Mouse (Mus musculus) gastrocnemius, adult 2 months (tissue): ENCODE results near the gene Nucb1. TPM values are rescaled to one million over a fixed set of nuclear protein-coding genes. Genes with fewer than 3 reads are reported as not detected.
"Not testable (repeated sequence)": the region's sequence is repeated elsewhere in the genome, so short reads cannot be mapped to it uniquely, and the experiment has no call there.

Experiments
- DNase-seq: peaks from one replicate; pipeline ENCODE4 v3.0.0; 2022
- H3K27ac ChIP-seq: fragments of 200-600 bp; 2 replicates; pipeline ENCODE4 v1.8.1; 2022; ENCODE audit warnings: mild to moderate bottlenecking
- H3K4me3 ChIP-seq: fragments of 200-600 bp; 2 replicates; pipeline ENCODE4 v1.8.1; 2022; ENCODE audit warnings: mild to moderate bottlenecking, moderate library complexity
- CTCF ChIP-seq: fragments of 200-600 bp; IDR thresholded peaks from 2 replicates; pipeline ENCODE4 v1.8.1; 2022; ENCODE audit warnings: antibody characterized with exemption, mild to moderate bottlenecking, moderate library complexity
- intact Hi-C: fragments of 180-260 bp; cut with DNase I; formaldehyde crosslinking; loops from one replicate; pipeline ENCODE4 v1.15.1; 2025
- total RNA-seq, 2 experiments: library from RNA; stranded (reverse); gene quantifications; 2 replicates each; pipeline ENCODE4 v1.2.3; 2021

The Nucb1 gene
- total RNA-seq, 2 experiments from 2014 or later: 55.1 to 61.8 TPM

DNA sequence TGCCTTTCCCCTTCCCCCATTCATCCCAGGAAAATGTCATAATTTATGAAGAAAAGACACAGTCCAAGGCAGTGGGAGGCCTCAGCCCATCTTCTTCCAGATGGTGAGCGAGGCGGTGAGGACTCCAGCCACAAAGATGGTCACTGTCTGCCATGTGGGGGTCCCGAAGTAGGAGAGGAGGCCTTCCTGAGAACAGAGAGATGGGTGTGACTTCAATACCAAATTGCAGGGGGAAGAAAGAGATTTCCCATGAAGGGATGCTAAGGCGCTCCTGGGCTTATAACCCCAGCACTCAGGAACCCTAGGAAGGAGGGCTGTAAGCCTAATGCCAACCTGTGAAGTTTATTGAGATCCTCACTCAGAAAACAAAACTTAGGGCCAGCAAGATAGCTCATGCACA is 48.4 kb downstream of the Nucb1 start:
- intact Hi-C loops: no loop called here
- no peak for DNase-seq
- H3K27ac ChIP-seq: peak overlapping the region; percentile 97
- TF ChIP-seq CTCF: no peak
- H3K4me3 ChIP-seq: peak overlapping the region; percentile 39

DNA sequence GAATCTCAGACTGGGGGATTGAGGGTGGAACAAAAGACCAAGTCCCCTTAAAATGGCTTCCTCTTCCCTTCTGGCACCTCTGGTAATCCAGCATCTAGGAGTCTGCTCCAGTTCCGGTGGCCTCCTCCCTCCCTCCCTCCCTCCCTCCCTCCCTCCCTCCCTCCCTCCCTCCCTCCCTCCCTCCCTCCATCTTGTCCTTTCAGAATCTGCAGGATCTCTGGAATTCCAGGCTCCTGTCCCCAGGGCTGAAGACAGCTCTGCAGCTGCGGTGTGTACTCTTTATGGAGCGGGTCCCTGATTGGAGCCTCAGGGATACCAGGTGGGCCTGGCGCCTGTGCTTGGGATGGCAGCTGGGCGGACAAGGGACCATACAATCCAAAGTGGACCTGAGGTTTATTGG is 48.9 kb downstream of the Nucb1 start:
- DNase-seq: peak; percentile 46
- TF ChIP-seq CTCF: no peak
- peak overlapping the region; percentile 97 for H3K27ac ChIP-seq
- intact Hi-C loops: no loop called here
- H3K4me3 ChIP-seq: peak overlapping the region; percentile 97

DNA sequence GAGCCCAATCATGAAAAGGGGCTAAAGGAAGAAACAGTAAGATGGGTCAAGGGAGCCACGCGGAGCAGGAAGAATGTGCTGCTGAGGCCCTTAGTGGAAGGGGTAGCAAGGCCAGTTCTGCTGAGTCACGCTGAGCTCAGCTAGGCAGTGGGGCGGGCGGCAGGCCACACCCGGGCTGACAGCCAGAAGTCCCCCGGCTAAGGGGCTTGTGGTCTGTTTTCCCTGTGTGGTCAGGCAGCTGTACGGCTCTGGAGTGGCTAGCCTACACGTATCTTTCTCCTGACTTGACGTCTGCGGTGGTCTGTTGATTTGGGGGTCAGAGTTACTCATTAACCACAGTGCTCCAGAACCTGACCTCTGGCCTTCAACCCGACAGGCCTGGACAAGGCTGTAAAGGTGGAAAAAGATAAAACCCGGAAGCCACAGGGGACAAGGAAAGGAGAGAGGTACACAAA is 49.3 kb downstream of the Nucb1 start:
- peak overlapping the region; percentile 97 for H3K4me3 ChIP-seq
- peak overlapping the region; percentile 97 for H3K27ac ChIP-seq
- intact Hi-C loops: no loop called here
- DNase-seq: peak; percentile 86
- no peak for TF ChIP-seq CTCF

DNA sequence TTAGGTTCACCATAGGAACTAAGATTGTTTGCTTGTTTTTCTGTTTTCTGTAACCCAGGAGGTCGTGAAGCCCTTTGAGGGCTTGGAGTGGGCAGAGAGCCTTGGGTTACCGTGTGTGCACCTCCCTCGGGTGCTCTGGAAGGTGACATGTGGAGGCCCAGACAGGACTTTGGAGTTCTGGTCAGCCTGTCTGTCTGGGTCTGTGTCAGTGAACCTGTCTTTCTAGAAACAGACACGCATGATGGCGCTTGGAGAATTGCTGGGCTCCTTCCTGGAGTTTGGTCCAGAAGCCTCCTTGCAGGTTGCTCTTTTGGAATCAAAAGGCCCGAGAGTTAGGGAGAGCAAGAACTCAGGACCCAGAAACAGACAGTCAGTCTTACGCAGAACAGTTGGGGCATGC is 49.8 kb downstream of the Nucb1 start:
- intact Hi-C loops: no loop called here
- H3K27ac ChIP-seq: peak overlapping the region; percentile 97
- H3K4me3 ChIP-seq: peak overlapping the region; percentile 97
- no peak for DNase-seq
- TF ChIP-seq CTCF: no peak

DNA sequence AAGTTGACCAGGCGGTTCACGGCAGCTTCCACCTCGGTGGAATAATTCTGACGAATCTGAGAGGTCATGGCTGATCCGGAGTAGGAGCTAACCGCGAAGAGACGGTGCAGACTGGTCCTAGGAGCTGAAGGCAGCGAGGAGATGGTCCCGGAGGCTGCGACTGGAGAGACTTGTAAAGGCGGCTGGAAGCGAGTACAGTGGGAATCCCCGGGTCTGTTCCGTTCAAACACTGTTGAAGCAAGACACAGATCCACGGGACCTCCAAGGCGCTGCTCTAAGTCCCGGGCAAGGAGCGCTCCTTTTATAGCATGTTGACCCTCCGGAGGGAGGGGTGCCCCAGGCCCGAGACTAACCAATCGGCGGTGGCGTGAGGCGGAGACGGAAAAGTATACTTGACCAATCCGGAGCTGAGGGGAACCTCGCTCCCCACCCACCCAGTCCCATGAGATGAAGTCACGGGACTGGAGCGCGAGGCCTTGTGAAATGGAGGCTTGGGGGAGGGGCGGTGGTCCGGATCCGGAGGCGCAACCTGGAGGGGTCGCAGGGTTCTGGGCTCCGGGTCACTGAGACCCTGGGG is 50.6 kb downstream of the Nucb1 start, which contains the start of gene Ftl1:
Ftl1 (minus strand) TSS at position 321 of the 577 bp plus-strand sequence.
- intact Hi-C loops: not testable (repeated sequence)
- Histone ChIP-seq H3K27ac (peak within 1 kb of the TSS; percentile 97), H3K4me3 (peak within 1 kb of the TSS; percentile 97)
- DNase-seq: peak; percentile 98

DNA sequence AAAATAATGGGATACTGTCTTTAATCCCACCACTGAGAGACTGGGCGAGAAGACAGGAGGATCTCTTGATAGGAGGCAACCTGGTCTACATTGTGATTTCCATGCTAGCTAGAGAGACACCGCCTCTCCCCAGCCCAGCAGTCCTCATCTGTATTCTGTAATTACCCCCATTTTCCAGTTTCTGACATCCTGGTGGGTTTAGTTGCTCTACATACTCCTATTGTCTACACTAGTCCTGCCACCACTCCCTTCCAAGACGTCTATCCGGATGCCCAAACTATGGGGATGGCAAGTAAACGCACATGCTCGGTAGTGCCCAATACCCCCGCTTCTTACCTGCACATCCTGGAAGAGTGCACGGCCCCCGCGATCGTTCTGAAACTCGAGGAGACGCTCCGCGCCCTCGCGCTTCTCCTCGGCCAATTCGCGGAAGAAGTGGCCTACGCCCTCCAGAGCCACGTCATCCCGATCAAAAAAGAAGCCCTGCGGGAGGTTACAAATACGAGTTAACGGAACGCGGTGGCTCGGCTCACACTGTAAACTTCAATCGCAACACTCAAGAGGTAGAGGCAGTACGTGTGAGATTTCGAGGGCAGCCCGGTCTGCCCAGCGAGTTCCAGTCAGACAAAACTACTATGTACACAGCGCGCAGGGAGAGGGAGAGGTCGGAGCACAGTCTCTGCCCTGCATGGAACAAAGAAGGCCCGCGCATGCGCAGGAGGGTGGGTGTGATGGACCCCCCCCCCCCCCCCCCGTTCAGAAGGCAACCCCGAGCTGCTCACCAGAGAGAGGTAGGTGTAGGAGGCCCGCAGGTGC is 51.2 kb downstream of the Nucb1 start:
- H3K4me3 ChIP-seq: peak overlapping the region; percentile 97
- DNase-seq: peak; percentile 90
- H3K27ac ChIP-seq: peak overlapping the region; percentile 97
- intact Hi-C loops: no loop called here
- TF ChIP-seq CTCF: no peak

DNA sequence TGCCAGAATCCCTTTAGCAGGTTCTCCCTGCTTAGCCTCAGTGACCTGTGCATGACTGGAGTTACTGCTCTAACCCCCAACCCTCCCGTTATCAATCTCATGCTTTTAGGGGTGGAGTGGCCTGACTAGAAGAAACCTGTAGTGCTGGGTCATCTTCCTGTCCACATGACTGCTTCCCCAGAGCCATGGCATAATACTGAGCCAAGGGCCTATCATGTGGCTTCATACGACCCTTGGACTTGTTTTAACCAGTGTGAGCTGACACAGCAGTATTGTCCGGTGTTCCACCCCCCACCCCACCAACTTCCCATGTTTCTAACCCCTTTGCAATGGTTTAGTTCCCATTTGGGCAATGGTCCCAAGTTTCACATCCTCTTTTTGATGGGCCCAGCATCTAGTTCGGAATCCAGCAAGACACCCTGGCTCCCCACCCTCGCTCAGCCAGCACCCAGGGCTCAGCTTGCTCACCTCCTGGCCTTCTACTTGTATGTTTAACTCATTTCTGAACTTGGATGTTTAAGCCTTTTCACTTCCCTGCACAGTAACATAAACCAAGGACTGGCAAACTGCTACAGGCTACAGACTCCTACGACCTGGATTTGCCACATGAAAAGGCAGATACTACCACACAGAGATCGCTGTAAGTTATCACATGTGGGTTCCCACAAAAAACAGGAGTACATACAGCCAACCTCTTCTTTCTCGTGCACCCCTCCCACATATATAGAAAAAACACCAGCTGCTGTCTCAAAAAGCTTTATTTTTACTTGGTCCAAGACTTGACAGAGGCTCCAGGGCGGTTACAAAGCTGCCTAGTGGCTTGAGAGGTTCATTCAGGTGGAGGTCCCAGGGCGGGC is 52.8 kb downstream of the Nucb1 start:
- H3K4me3 ChIP-seq: peak overlapping the region; percentile 97
- DNase-seq: peak; percentile 61
- intact Hi-C loops: no loop called here
- H3K27ac ChIP-seq: peak overlapping the region; percentile 97
- TF ChIP-seq CTCF: no peak

DNA sequence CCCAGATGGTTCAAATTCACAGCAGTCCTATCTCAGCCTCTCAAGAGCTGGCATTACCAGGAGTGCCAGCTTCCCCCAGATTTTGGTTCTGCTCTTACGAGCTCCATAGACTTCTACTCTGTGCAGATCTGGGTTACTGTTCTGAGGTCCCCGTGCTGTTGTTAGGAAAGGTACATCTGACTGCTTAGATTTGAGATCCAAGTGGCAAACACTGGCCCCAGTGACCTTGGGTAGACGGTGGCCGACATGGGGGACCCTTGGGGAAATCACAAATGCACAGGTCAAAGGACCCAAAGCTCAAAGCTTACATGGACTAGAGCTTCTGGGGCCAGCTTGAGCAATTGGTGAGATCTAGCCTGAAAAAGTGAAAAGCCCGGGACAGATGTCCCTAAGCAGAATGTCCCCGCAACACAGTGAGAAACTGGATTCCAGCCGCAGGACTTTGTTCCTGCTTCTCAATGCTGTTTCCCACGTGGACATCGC is 53.4 kb downstream of the Nucb1 start:
- TF ChIP-seq CTCF: no peak
- intact Hi-C loops: no loop called here
- Histone ChIP-seq H3K4me3 (peak overlapping the region; percentile 97), H3K27ac (peak overlapping the region; percentile 97)
- no peak for DNase-seq

DNA sequence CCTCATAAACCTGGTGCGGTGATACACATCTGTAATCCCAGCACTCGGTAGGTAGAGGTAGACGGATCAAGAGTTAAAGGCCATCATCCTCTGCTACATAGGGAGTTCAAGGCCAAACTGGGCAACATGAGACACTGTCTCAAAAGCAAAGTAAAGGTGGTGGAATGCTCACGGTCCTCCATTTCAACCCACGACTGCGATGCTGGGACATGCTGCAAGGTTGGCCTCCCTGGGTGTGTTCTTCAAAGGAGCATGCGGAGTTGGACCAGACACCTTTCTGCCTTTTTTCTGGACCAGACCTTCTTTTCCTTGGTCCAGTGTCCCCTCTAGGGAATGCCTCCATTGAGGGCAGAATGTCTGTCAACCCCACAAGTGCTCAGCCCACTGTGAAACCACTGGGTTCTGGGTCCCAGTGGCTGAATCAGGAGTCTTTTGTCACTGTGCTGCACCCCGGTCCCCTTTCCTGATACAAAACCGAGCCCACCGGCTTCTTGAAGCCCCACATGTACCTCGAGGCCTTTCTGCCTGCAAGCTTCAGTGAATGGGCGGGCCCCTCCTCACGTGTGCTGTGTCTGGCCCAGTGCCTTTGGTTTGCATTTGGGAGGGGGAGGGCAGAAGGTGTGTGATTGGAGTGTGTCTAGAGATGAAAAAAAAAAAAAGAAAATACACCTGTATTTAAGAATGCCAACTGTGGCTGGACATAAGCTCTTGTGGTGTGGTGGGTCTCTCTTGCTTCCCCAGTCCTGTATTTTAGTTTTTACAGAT is 54.1 kb downstream of the Nucb1 start:
- intact Hi-C loops: no loop called here
- DNase-seq: peak; percentile 38
- Histone ChIP-seq H3K4me3 (no peak overlapping the region), H3K27ac (peak overlapping the region; percentile 97)
- TF ChIP-seq CTCF: no peak

DNA sequence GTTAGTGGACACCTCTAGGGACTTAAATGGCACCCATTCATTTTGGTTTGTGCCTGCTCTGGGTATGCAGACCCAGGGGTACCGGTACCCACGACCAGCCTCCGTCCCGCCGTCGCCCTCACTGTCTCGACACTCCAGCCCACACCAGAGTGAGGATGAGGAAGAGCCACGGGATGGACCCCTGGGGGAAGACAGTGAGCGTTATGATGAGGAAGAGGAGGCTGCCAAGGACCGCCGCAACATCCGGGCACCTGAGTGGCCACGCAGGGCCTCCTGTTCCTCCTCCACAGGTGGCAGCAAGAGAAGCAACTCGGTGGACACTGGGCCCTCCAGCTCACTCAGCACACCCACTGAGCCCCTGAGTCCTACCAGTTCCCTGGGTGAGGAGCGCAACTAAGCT is 55.2 kb downstream of the Nucb1 start:
- intact Hi-C loops: no loop called here
- Histone ChIP-seq H3K27ac (no peak overlapping the region), H3K4me3 (no peak overlapping the region)
- DNase-seq: no peak
- no peak for TF ChIP-seq CTCF

DNA sequence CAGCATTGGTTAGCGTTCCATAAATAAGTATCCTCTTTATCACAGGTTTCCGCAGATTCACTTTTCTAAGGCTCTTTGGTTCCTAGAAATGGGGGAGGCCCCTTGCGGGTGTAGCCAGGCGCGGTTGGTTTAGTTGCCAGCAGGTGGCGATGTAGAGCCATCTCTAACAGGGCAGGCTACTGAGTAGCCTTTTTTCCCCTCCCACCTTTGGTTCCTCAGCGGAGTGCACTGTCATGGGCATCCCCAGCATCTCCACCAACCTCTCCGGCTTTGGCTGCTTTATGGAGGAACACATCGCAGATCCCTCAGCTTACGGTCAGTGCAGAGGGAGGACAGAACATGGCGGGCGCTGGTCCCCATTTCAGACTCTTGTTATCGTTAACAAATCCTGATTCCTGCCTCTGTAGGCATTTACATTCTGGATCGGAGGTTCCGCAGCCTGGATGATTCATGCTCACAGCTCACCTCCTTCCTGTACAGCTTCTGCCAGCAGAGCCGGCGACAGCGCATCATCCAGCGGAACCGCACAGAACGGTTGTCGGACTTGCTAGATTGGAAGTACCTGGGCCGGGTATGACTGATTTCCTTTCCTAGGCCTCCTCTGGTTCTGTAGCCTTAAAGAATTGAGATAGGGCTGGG is 58.7 kb downstream of the Nucb1 start:
- peak; percentile 96; the same call in 1 of the 2 replicates for TF ChIP-seq CTCF
- DNase-seq: peak; percentile 88
- Histone ChIP-seq H3K4me3 (no peak overlapping the region), H3K27ac (peak overlapping the region; percentile 32)
- intact Hi-C loops: no loop called here
